Mouse (Mus musculus): ENCODE measurements around the gene Pafah1b1. TPM values are rescaled to one million over a fixed set of nuclear protein-coding genes. Genes with fewer than 3 reads are reported as not detected.

Pafah1b1 gene
- total RNA-seq, 2 experiments from 2014 or later, result 370 to 417 TPM

GRCm38 (mm10) chr11:74627481-74627880, 97.0 kb downstream of the Pafah1b1 start:
- DNase-seq (ENCODE audit: low spot score in 2 of 2), result no peak

DNA sequence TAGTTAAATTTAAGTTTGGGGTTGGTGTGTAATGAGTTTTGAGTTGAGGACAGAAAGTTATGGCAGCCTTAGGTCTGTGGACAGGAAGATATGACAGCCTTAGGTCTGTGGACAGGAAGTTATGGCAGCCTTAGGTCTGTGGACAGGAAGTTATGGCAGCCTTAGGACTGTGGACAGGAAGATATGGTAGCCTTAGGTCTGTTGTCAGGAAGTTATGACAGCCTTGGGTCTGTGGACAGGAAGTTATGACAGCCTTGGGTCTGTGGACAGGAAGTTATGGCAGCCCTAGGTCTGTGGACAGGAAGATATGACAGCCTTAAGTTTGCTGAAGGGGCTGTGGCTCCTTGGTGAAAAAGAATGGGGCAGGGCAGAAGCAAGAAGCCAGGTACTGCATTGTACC, 99.1 kb downstream of the Pafah1b1 start:
- no peak for DNase-seq (ENCODE audit: low spot score in 2 of 2)

Other genes starting within 250 kb of the Pafah1b1 start
- 100 to 1,000 TPM; 107 to 121 TPM for gene Rap1gap2, start 113.8 kb downstream of the Pafah1b1 start, total RNA-seq (2021)
- 10 to 100 TPM; 15.9 to 16.3 TPM for gene Ccdc92b, start 105.1 kb downstream of the Pafah1b1 start, total RNA-seq (2021)
- 10 to 100 TPM; 68.2 to 74.1 TPM for gene Cluh, start 75.2 kb downstream of the Pafah1b1 start, total RNA-seq (2021)
- gene Mettl16, start 46.2 kb upstream of the Pafah1b1 start, total RNA-seq (2021), result 10 to 100 TPM; 22.5 to 24.3 TPM
- 10 to 100 TPM; 31.9 to 34.6 TPM for gene Mnt, start 106.2 kb upstream of the Pafah1b1 start, total RNA-seq (2021)
- gene Sgsm2, start 172.4 kb upstream of the Pafah1b1 start, total RNA-seq (2021), result 10 to 100 TPM; 69.9 to 76.1 TPM
- 10 to 100 TPM; 40.1 to 43.2 TPM for gene Tsr1, start 173.4 kb upstream of the Pafah1b1 start, total RNA-seq (2021)
- gene Smg6, start 201.2 kb upstream of the Pafah1b1 start, total RNA-seq (2021), result 10 to 100 TPM; 24.0 to 27.0 TPM
- gene Srr, start 201.3 kb upstream of the Pafah1b1 start, total RNA-seq (2021), result 100 to 1,000 TPM in 1 of 2 experiments, 10 to 100 TPM in 1; 87.4 to 104 TPM